In genomic region chr11:23029399-23029798, GRCm38 (mm10) we compare ENCODE assay signal across 32 mouse cellular contexts. TPM values are rescaled to one million over a fixed set of nuclear protein-coding genes. Genes with fewer than 3 reads are reported as not detected.
"Had no signal": no experiment of that assay in that cellular context is flagged by ENCODE, and none has a peak within 500 bp of the region (broad histone marks: within the 10 kb centered on the region; RNA-seq: fewer than 3 reads in every experiment).

No protein-coding gene starts in this region.

- H3K36me3 ChIP-seq: limb, embryonic 10.5 days; limb, embryonic 12.5 days; limb, embryonic 13.5 days; limb, embryonic 15.5 days; liver, embryonic 12.5 days; liver, embryonic 13.5 days; liver, embryonic 15.5 days; lung, embryonic 15.5 days; midbrain, embryonic 10.5 days; midbrain, embryonic 12.5 days; midbrain, embryonic 13.5 days; midbrain, embryonic 15.5 days had no signal

- H3K27me3 ChIP-seq: limb, embryonic 12.5 days; limb, embryonic 13.5 days; limb, embryonic 15.5 days; liver, embryonic 12.5 days; liver, embryonic 13.5 days; liver, embryonic 15.5 days; lung, embryonic 15.5 days; megakaryocyte, embryonic 14.5 days; midbrain, embryonic 12.5 days; midbrain, embryonic 13.5 days; midbrain, embryonic 15.5 days had no signal

- H3K4me3 ChIP-seq: limb, embryonic 10.5 days; limb, embryonic 12.5 days; limb, embryonic 13.5 days; limb, embryonic 15.5 days; liver, embryonic 12.5 days; liver, embryonic 13.5 days; liver, embryonic 15.5 days; lung, embryonic 15.5 days; megakaryocyte, embryonic 14.5 days; midbrain, embryonic 10.5 days; midbrain, embryonic 12.5 days; midbrain, embryonic 13.5 days; midbrain, embryonic 15.5 days; myocyte had no signal

- H3K27ac ChIP-seq: limb, embryonic 10.5 days; limb, embryonic 12.5 days; limb, embryonic 13.5 days; limb, embryonic 15.5 days; liver, embryonic 12.5 days; liver, embryonic 13.5 days; liver, embryonic 14.5 days; liver, embryonic 15.5 days; lung, embryonic 15.5 days; macrophage; midbrain, embryonic 10.5 days; midbrain, embryonic 12.5 days; midbrain, embryonic 13.5 days; midbrain, embryonic 15.5 days had no signal

- DNase-seq: left cerebral cortex, postnatal 4 days; liver; liver, embryonic 13.5 days; liver, postnatal 0 days; lung, adult 18-20 months; lung, adult 2 months; lung, embryonic 14.5 days; lung, postnatal 10 days; lung, postnatal 14 days; lung, postnatal 36 days; lung, postnatal 4 days; midbrain, embryonic 14.5 days had no signal

- ATAC-seq: liver, embryonic 12.5 days; liver, postnatal 0 days; lung, postnatal 0 days; midbrain, embryonic 13.5 days; midbrain, embryonic 15.5 days; midbrain, embryonic 16.5 days had no signal

- H3K9ac ChIP-seq: limb, embryonic 12.5 days; limb, embryonic 13.5 days; limb, embryonic 15.5 days; liver, embryonic 12.5 days; liver, embryonic 13.5 days; liver, embryonic 14.5 days; liver, embryonic 15.5 days; liver, postnatal 0 days; lung, embryonic 14.5 days; lung, embryonic 15.5 days; midbrain, embryonic 12.5 days; midbrain, embryonic 13.5 days; midbrain, embryonic 15.5 days had no signal

- H3K4me2 ChIP-seq: limb, embryonic 12.5 days; limb, embryonic 13.5 days; limb, embryonic 15.5 days; liver, embryonic 11.5 days; liver, embryonic 12.5 days; liver, embryonic 13.5 days; liver, embryonic 15.5 days; lung, embryonic 14.5 days; lung, embryonic 15.5 days; midbrain, embryonic 11.5 days; midbrain, embryonic 12.5 days; midbrain, embryonic 13.5 days; midbrain, embryonic 15.5 days had no signal

- H3K9me3 ChIP-seq: limb, embryonic 10.5 days; limb, embryonic 12.5 days; limb, embryonic 13.5 days; limb, embryonic 15.5 days; liver, embryonic 12.5 days; liver, embryonic 13.5 days; liver, embryonic 15.5 days; lung, embryonic 15.5 days; megakaryocyte, embryonic 14.5 days; midbrain, embryonic 10.5 days; midbrain, embryonic 12.5 days; midbrain, embryonic 13.5 days; midbrain, embryonic 15.5 days had no signal

- H3K4me1 ChIP-seq: limb, embryonic 12.5 days; limb, embryonic 13.5 days; limb, embryonic 15.5 days; liver, embryonic 15.5 days; lung, embryonic 15.5 days; megakaryocyte, embryonic 14.5 days; midbrain, embryonic 10.5 days; midbrain, embryonic 12.5 days; midbrain, embryonic 13.5 days; midbrain, embryonic 15.5 days had no signal

RNA-seq across cellular contexts. Expression of gene Gm28048, which starts 47.5 kb away (rescaled TPM):
- polyA plus RNA-seq: liver, adult 2 months; lung, adult 2 months had no signal
